Mouse (Mus musculus) gastrocnemius, postnatal 14 days (tissue): ENCODE data around the gene Aco2. TPM values are rescaled to one million over a fixed set of nuclear protein-coding genes. Genes with fewer than 3 reads are reported as not detected.

Source experiments
- DNase-seq: peaks from one replicate; pipeline ENCODE4 v3.0.0; 2021; ENCODE audit warnings: mixed read lengths
- intact Hi-C: fragments of 180-260 bp; cut with DNase I; formaldehyde crosslinking; loops from one replicate; pipeline ENCODE4 v1.15.1; 2025; ENCODE audit warnings: low total_unique reads
- total RNA-seq, 2 experiments: library from RNA; stranded (reverse); gene quantifications; 2 replicates each; pipeline ENCODE4 v1.2.3; 2021

Gene Aco2
- total RNA-seq, 2 experiments from 2014 or later: 894 to 1,160 TPM

- intact Hi-C loops: no loop called here
- no peak for DNase-seq
Measured at GRCm38 (mm10) chr15:81840306-81840705, 31.8 kb upstream of the Aco2 start.

GRCm38 (mm10) chr15:81842275-81842674 lies 29.8 kb upstream of the Aco2 start:
- no peak for DNase-seq
- intact Hi-C loops: no loop called here

GRCm38 (mm10) chr15:81845033-81845625 lies 27.0 kb upstream of the Aco2 start:
- DNase-seq: no peak
- intact Hi-C loops: no loop called here

GRCm38 (mm10) chr15:81845724-81846123 lies 26.4 kb upstream of the Aco2 start:
- peak; percentile 77 for DNase-seq
- intact Hi-C loops: no loop called here

- intact Hi-C loops: no loop called here
- peak; percentile 47 for DNase-seq
Measured at GRCm38 (mm10) chr15:81846755-81847154, 25.4 kb upstream of the Aco2 start.

- intact Hi-C loops: no loop called here
- no peak for DNase-seq
Measured at GRCm38 (mm10) chr15:81847161-81847560, 24.9 kb upstream of the Aco2 start.

GRCm38 (mm10) chr15:81847861-81848260 lies 24.2 kb upstream of the Aco2 start:
- DNase-seq: no peak
- intact Hi-C loops: no loop called here

GRCm38 (mm10) chr15:81848301-81848700 lies 23.8 kb upstream of the Aco2 start:
- intact Hi-C loops: no loop called here
- DNase-seq: no peak

GRCm38 (mm10) chr15:81849104-81849503 lies 23.0 kb upstream of the Aco2 start:
- intact Hi-C loops: no loop called here
- no peak for DNase-seq

GRCm38 (mm10) chr15:81850718-81851117 lies 21.4 kb upstream of the Aco2 start:
- no peak for DNase-seq
- intact Hi-C loops: no loop called here

GRCm38 (mm10) chr15:81851375-81851774 lies 20.7 kb upstream of the Aco2 start:
- intact Hi-C loops: no loop called here
- DNase-seq: no peak

- intact Hi-C loops: no loop called here
- DNase-seq: no peak
Measured at GRCm38 (mm10) chr15:81852411-81853000, 19.6 kb upstream of the Aco2 start.

- no peak for DNase-seq
- intact Hi-C loops: no loop called here
Measured at GRCm38 (mm10) chr15:81853081-81853480, 19.0 kb upstream of the Aco2 start.

GRCm38 (mm10) chr15:81856030-81856790 lies 15.9 kb upstream of the Aco2 start:
- intact Hi-C loops: no loop called here
- peak; percentile 90 for DNase-seq

- intact Hi-C loops: no loop called here
- no peak for DNase-seq
Measured at GRCm38 (mm10) chr15:81856938-81857723, 15.0 kb upstream of the Aco2 start.

GRCm38 (mm10) chr15:81857724-81858116 lies 14.4 kb upstream of the Aco2 start:
- intact Hi-C loops: no loop called here
- DNase-seq: no peak

GRCm38 (mm10) chr15:81858138-81858516 lies 14.0 kb upstream of the Aco2 start:
- intact Hi-C loops: no loop called here

GRCm38 (mm10) chr15:81858517-81859329 lies 13.4 kb upstream of the Aco2 start, which contains the start of gene Tob2:
Gene Tob2, minus strand, starts transcription at chr15:81858796.
- intact Hi-C loops: no loop called here
- DNase-seq: peak; percentile 73

More at GRCm38 (mm10) chr15:81858138-81858516, 14.0 kb upstream of the Aco2 start:
- DNase-seq: peak; percentile 91
